Mouse (Mus musculus): ENCODE results near the gene Amz1.

Gene Amz1

GRCm38 (mm10) chr5:140800288-140800923 lies 76.5 kb downstream of the Amz1 start:
- peak; percentile 54 to 59 for DNase-seq (ENCODE audit: low spot score in 2 of 2)

- DNase-seq (ENCODE audit: low spot score in 2 of 2) = no peak
Observed at GRCm38 (mm10) chr5:140801782-140802181, 77.9 kb downstream of the Amz1 start.

DNA sequence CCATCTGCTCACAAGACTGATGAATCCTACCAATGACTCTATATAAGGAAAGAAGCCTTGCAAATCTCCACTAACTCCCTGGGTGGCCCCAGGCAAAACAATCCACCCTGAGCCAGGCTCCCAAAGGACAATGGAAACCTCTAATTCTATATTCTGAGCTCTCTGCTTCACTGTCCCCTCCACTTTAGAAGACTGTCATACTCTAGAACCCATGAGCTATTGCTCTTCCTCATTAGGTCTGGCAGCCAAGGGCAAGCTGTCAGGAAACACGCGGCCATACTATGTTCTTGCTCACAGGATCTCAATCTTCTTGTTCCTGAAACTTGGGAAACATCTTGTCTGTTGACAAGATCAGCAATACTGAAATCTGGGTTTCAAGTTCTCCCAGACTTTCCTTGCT lies 82.3 kb downstream of the Amz1 start:
- DNase-seq (ENCODE audit: low spot score in 2 of 2) = no peak

DNA sequence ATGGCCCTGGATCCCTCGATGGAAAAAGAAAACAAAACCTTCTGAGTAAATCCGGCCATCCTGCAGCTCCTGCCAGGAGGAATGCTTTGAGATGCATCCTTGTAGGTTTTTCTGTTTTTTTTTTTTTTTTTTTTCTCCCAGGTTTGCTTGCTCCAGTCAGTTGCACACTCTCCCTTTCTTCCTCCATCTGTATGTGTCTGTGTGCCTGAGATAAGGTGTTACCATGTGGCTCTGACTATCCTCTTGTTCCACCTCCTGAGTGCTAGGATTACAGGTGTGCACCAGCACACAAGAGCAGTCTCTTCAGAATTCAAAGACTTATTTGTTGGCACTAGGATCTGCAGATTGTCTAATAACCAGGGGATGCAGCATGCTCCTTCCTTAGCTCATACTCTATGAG lies 83.0 kb downstream of the Amz1 start:
- no peak for DNase-seq (ENCODE audit: low spot score in 2 of 2)

Measured in heart, adult 9 months (tissue).